Mouse (Mus musculus): ENCODE data around the gene Rnf212.
"Not testable (repeated sequence)": the region's sequence is repeated elsewhere in the genome, so short reads cannot be mapped to it uniquely, and the experiment has no call there.

Rnf212 gene

GRCm38 (mm10) chr5:108774630-108775306, at the start of gene Rnf212:
Gene Rnf212 (minus strand): TSS chr5:108774982.
- no peak for DNase-seq (ENCODE audit: low spot score)

- DNase-seq (ENCODE audit: low spot score) = peak; percentile 80
Measured at GRCm38 (mm10) chr5:108823276-108823675, 48.5 kb upstream of the Rnf212 start.

- not testable (repeated sequence) for DNase-seq (ENCODE audit: low spot score)
Measured at GRCm38 (mm10) chr5:108808750-108809149, 34.0 kb upstream of the Rnf212 start, which contains the start of gene Vmn2r8. Gene Vmn2r8 (minus strand): TSS chr5:108808850.

- DNase-seq (ENCODE audit: low spot score) = peak; percentile 9
Measured at GRCm38 (mm10) chr5:108803646-108804045, 28.9 kb upstream of the Rnf212 start.

- not testable (repeated sequence) for DNase-seq (ENCODE audit: low spot score)
Measured at GRCm38 (mm10) chr5:108795263-108795662, 20.5 kb upstream of the Rnf212 start, which contains the start of gene Tmed11. Gene Tmed11 (minus strand): TSS chr5:108795363.

GRCm38 (mm10) chr5:108790385-108790784, 15.6 kb upstream of the Rnf212 start:
- peak; percentile 50 for DNase-seq (ENCODE audit: low spot score)

- DNase-seq (ENCODE audit: low spot score) = no peak
Measured at GRCm38 (mm10) chr5:108760002-108760401, 14.8 kb downstream of the Rnf212 start.

GRCm38 (mm10) chr5:108758396-108758795, 16.4 kb downstream of the Rnf212 start:
- peak; percentile 7 for DNase-seq (ENCODE audit: low spot score)

- not testable (repeated sequence) for DNase-seq (ENCODE audit: low spot score)
Measured at GRCm38 (mm10) chr5:108751258-108751657, 23.5 kb downstream of the Rnf212 start.

GRCm38 (mm10) chr5:108750328-108751210, 24.2 kb downstream of the Rnf212 start:
- no peak for DNase-seq (ENCODE audit: low spot score)

GRCm38 (mm10) chr5:108744629-108745028, 30.2 kb downstream of the Rnf212 start:
- DNase-seq (ENCODE audit: low spot score) = no peak

- DNase-seq (ENCODE audit: low spot score) = no peak
Measured at GRCm38 (mm10) chr5:108743856-108744255, 30.9 kb downstream of the Rnf212 start.

GRCm38 (mm10) chr5:108742596-108742995, 32.2 kb downstream of the Rnf212 start:
- DNase-seq (ENCODE audit: low spot score) = no peak

GRCm38 (mm10) chr5:108741844-108742243, 32.9 kb downstream of the Rnf212 start:
- no peak for DNase-seq (ENCODE audit: low spot score)

- no peak for DNase-seq (ENCODE audit: low spot score)
Measured at GRCm38 (mm10) chr5:108727425-108727824, 47.4 kb downstream of the Rnf212 start.

- peak; percentile 75 for DNase-seq (ENCODE audit: low spot score)
Measured at GRCm38 (mm10) chr5:108726557-108727248, 48.1 kb downstream of the Rnf212 start.

GRCm38 (mm10) chr5:108724006-108724405, 50.8 kb downstream of the Rnf212 start:
- no peak for DNase-seq (ENCODE audit: low spot score)

- no peak for DNase-seq (ENCODE audit: low spot score)
Measured at GRCm38 (mm10) chr5:108719761-108720160, 55.0 kb downstream of the Rnf212 start.

- no peak for DNase-seq (ENCODE audit: low spot score)
Measured at GRCm38 (mm10) chr5:108718051-108718450, 56.7 kb downstream of the Rnf212 start.

- no peak for DNase-seq (ENCODE audit: low spot score)
Measured at GRCm38 (mm10) chr5:108715974-108716373, 58.8 kb downstream of the Rnf212 start.

- peak; percentile 45 for DNase-seq (ENCODE audit: low spot score)
Measured at GRCm38 (mm10) chr5:108714149-108714548, 60.6 kb downstream of the Rnf212 start.

- DNase-seq (ENCODE audit: low spot score) = no peak
Measured at GRCm38 (mm10) chr5:108713691-108714090, 61.1 kb downstream of the Rnf212 start.

All from ovary, postnatal 36 days (tissue).